Mouse (Mus musculus): ENCODE results near the gene Fcer1g. TPM values are rescaled to one million over a fixed set of nuclear protein-coding genes. Genes with fewer than 3 reads are reported as not detected.
A peak's percentile ranks its signal among the peaks of the same experiment; 100 is the strongest.

Gene Fcer1g
- 64.8 and 72.7 TPM in 2 replicates for polyA plus RNA-seq (2012; rRNA removed)

GRCm38 (mm10) chr1:171234126-171234525 is at the start of gene Fcer1g:
Fcer1g (minus strand) TSS chr1:171234365.
- DNase-seq (ENCODE audit: low spot score), result no peak

- no peak for DNase-seq (ENCODE audit: low spot score)
Observed at GRCm38 (mm10) chr1:171283188-171284160, 49.3 kb upstream of the Fcer1g start.

GRCm38 (mm10) chr1:171282086-171282805 is 48.1 kb upstream of the Fcer1g start:
- no peak for DNase-seq (ENCODE audit: low spot score)

GRCm38 (mm10) chr1:171281528-171281923 is 47.4 kb upstream of the Fcer1g start:
- no peak for DNase-seq (ENCODE audit: low spot score)

- peak; percentile 78 for DNase-seq (ENCODE audit: low spot score)
Observed at GRCm38 (mm10) chr1:171280916-171281527, 46.9 kb upstream of the Fcer1g start, which contains the start of gene Ppox. Ppox (minus strand) TSS chr1:171281186.

GRCm38 (mm10) chr1:171280250-171280915 is 46.2 kb upstream of the Fcer1g start:
- peak; percentile 23 for DNase-seq (ENCODE audit: low spot score)

- no peak for DNase-seq (ENCODE audit: low spot score)
Observed at GRCm38 (mm10) chr1:171279721-171280120, 45.6 kb upstream of the Fcer1g start.

GRCm38 (mm10) chr1:171279012-171279705 is 45.0 kb upstream of the Fcer1g start:
- peak; percentile 16 for DNase-seq (ENCODE audit: low spot score)

- no peak for DNase-seq (ENCODE audit: low spot score)
Observed at GRCm38 (mm10) chr1:171278436-171278835, 44.3 kb upstream of the Fcer1g start.

- DNase-seq (ENCODE audit: low spot score), result peak; percentile 19
Observed at GRCm38 (mm10) chr1:171277736-171278135, 43.6 kb upstream of the Fcer1g start.

GRCm38 (mm10) chr1:171276110-171276748 is 42.1 kb upstream of the Fcer1g start:
- peak; percentile 24 for DNase-seq (ENCODE audit: low spot score)

- DNase-seq (ENCODE audit: low spot score), result no peak
Observed at GRCm38 (mm10) chr1:171275144-171275734, 41.1 kb upstream of the Fcer1g start.

- no peak for DNase-seq (ENCODE audit: low spot score)
Observed at GRCm38 (mm10) chr1:171274171-171274570, 40.0 kb upstream of the Fcer1g start.

GRCm38 (mm10) chr1:171272086-171272485 is 37.9 kb upstream of the Fcer1g start:
- no peak for DNase-seq (ENCODE audit: low spot score)

GRCm38 (mm10) chr1:171271622-171272021 is 37.5 kb upstream of the Fcer1g start:
- no peak for DNase-seq (ENCODE audit: low spot score)

GRCm38 (mm10) chr1:171271196-171271595 is 37.0 kb upstream of the Fcer1g start:
- DNase-seq (ENCODE audit: low spot score), result no peak

GRCm38 (mm10) chr1:171270573-171270900 is 36.4 kb upstream of the Fcer1g start:
- DNase-seq (ENCODE audit: low spot score), result no peak

GRCm38 (mm10) chr1:171269848-171270572 is 35.8 kb upstream of the Fcer1g start, which contains the start of gene B4galt3:
B4galt3 (plus strand) TSS chr1:171270328.
- DNase-seq (ENCODE audit: low spot score), result peak; percentile 98

- no peak for DNase-seq (ENCODE audit: low spot score)
Observed at GRCm38 (mm10) chr1:171268341-171268740, 34.2 kb upstream of the Fcer1g start.
